Mouse (Mus musculus): ENCODE results near the gene Ccdc173. TPM values are rescaled to one million over a fixed set of nuclear protein-coding genes. Genes with fewer than 3 reads are reported as not detected.
A peak's percentile ranks its signal among the peaks of the same experiment; 100 is the strongest.
"Not testable (repeated sequence)": the region's sequence is repeated elsewhere in the genome, so short reads cannot be mapped to it uniquely, and the experiment has no call there.

Gene Ccdc173
- polyA plus RNA-seq, 1 experiment from 2014 or later, result 1.9 TPM

GRCm38 (mm10) chr2:69821711-69822110 is 32.3 kb upstream of the Ccdc173 start, which contains the start of gene Klhl23:
Klhl23 (plus strand) TSS chr2:69821944.
- Histone ChIP-seq H3K4me3 (replicated peaks) (peak within 1 kb of the TSS; percentile 82), H3K4me2 (peak within 1 kb of the TSS; percentile 78), H3K9me3 (replicated peaks) (no peaks in the 10 kb centered on the region), H3K36me3 (peaks cover 9% of the 10 kb centered on the region; the same call in 1 of the 2 replicates), H3K27ac (replicated peaks) (peak within 1 kb of the TSS; percentile 96), H3K9ac (replicated peaks) (peak within 1 kb of the TSS; percentile 88), H3K27me3 (replicated peaks) (no peaks in the 10 kb centered on the region), H3K4me1 (peaks cover 38% of the 10 kb centered on the region)
- no peak for ATAC-seq (ENCODE audit: low FRiP score)
- WGBS, result 22% methylated on average over 8 of the region's 8 CpGs

GRCm38 (mm10) chr2:69820201-69820600 is 30.8 kb upstream of the Ccdc173 start:
- no peak overlapping the region for H3K27ac ChIP-seq (replicated peaks)
- 68% methylated on average over 1 of the region's 1 CpGs for WGBS
- H3K36me3 ChIP-seq, result peaks cover 3% of the 10 kb centered on the region; the same call in 1 of the 2 replicates
- no peak overlapping the region for H3K4me2 ChIP-seq
- H3K9ac ChIP-seq (replicated peaks), result no peak overlapping the region
- no peaks in the 10 kb centered on the region for H3K27me3 ChIP-seq (replicated peaks)
- H3K4me3 ChIP-seq (replicated peaks), result no peak overlapping the region
- no peaks in the 10 kb centered on the region for H3K9me3 ChIP-seq (replicated peaks)
- peaks cover 26% of the 10 kb centered on the region for H3K4me1 ChIP-seq
- no peak for ATAC-seq (ENCODE audit: low FRiP score)

GRCm38 (mm10) chr2:69818350-69819085 is 29.1 kb upstream of the Ccdc173 start:
- Histone ChIP-seq H3K4me2 (no peak overlapping the region), H3K27ac (replicated peaks) (no peak overlapping the region), H3K9ac (replicated peaks) (no peak overlapping the region), H3K4me3 (replicated peaks) (no peak overlapping the region), H3K9me3 (replicated peaks) (no peaks in the 10 kb centered on the region), H3K27me3 (replicated peaks) (no peaks in the 10 kb centered on the region), H3K36me3 (no peaks in the 10 kb centered on the region), H3K4me1 (peaks cover 10% of the 10 kb centered on the region)
- WGBS, result 86% methylated on average over 9 of the region's 9 CpGs
- ATAC-seq (ENCODE audit: low FRiP score), result no peak

- H3K4me1 ChIP-seq, result peaks cover 2% of the 10 kb centered on the region
- ATAC-seq (ENCODE audit: low FRiP score), result no peak
- WGBS, result 77% methylated on average over 5 of the region's 5 CpGs
- no peaks in the 10 kb centered on the region for H3K27me3 ChIP-seq (replicated peaks)
- H3K9me3 ChIP-seq (replicated peaks), result no peaks in the 10 kb centered on the region
- H3K4me2 ChIP-seq, result no peak overlapping the region
- H3K4me3 ChIP-seq (replicated peaks), result no peak overlapping the region
- H3K27ac ChIP-seq (replicated peaks), result no peak overlapping the region
- no peak overlapping the region for H3K9ac ChIP-seq (replicated peaks)
- no peaks in the 10 kb centered on the region for H3K36me3 ChIP-seq
Measured at GRCm38 (mm10) chr2:69816575-69816974, 27.2 kb upstream of the Ccdc173 start.

GRCm38 (mm10) chr2:69811349-69811748 is 22.0 kb upstream of the Ccdc173 start:
- not testable (repeated sequence) for H3K9me3 ChIP-seq (replicated peaks); H3K4me3 ChIP-seq (replicated peaks); H3K27me3 ChIP-seq (replicated peaks); H3K4me2 ChIP-seq; H3K27ac ChIP-seq (replicated peaks); H3K36me3 ChIP-seq; H3K9ac ChIP-seq (replicated peaks); ATAC-seq (ENCODE audit: low FRiP score); H3K4me1 ChIP-seq
- WGBS, result 77% methylated on average over 7 of the region's 7 CpGs

GRCm38 (mm10) chr2:69810169-69810568 is 20.8 kb upstream of the Ccdc173 start:
- Histone ChIP-seq H3K9ac (replicated peaks) (no peak overlapping the region), H3K27ac (replicated peaks) (no peak overlapping the region), H3K9me3 (replicated peaks) (no peaks in the 10 kb centered on the region), H3K4me3 (replicated peaks) (no peak overlapping the region), H3K4me2 (no peak overlapping the region), H3K27me3 (replicated peaks) (no peaks in the 10 kb centered on the region), H3K36me3 (no peaks in the 10 kb centered on the region), H3K4me1 (no peaks in the 10 kb centered on the region)
- ATAC-seq (ENCODE audit: low FRiP score), result no peak
- 74% methylated on average over 15 of the region's 15 CpGs for WGBS

GRCm38 (mm10) chr2:69804663-69805062 is 15.3 kb upstream of the Ccdc173 start:
- not testable (repeated sequence) for H3K36me3 ChIP-seq; H3K9me3 ChIP-seq (replicated peaks); H3K4me1 ChIP-seq; ATAC-seq (ENCODE audit: low FRiP score); H3K27me3 ChIP-seq (replicated peaks); H3K4me3 ChIP-seq (replicated peaks); H3K4me2 ChIP-seq; H3K9ac ChIP-seq (replicated peaks); H3K27ac ChIP-seq (replicated peaks)
- 90% methylated on average over 9 of the region's 9 CpGs for WGBS

GRCm38 (mm10) chr2:69803756-69804155 is 14.4 kb upstream of the Ccdc173 start:
- no peak overlapping the region for H3K9ac ChIP-seq (replicated peaks)
- H3K9me3 ChIP-seq (replicated peaks), result no peaks in the 10 kb centered on the region
- no peak overlapping the region for H3K4me2 ChIP-seq
- H3K27ac ChIP-seq (replicated peaks), result no peak overlapping the region
- H3K4me1 ChIP-seq, result no peaks in the 10 kb centered on the region
- WGBS, result 77% methylated on average over 8 of the region's 8 CpGs
- H3K36me3 ChIP-seq, result no peaks in the 10 kb centered on the region
- H3K27me3 ChIP-seq (replicated peaks), result no peaks in the 10 kb centered on the region
- H3K4me3 ChIP-seq (replicated peaks), result no peak overlapping the region
- no peak for ATAC-seq (ENCODE audit: low FRiP score)

- Histone ChIP-seq H3K9ac (replicated peaks) (no peak overlapping the region), H3K36me3 (no peaks in the 10 kb centered on the region), H3K4me2 (no peak overlapping the region), H3K4me3 (replicated peaks) (no peak overlapping the region), H3K4me1 (no peaks in the 10 kb centered on the region), H3K27me3 (replicated peaks) (no peaks in the 10 kb centered on the region), H3K27ac (replicated peaks) (no peak overlapping the region), H3K9me3 (replicated peaks) (no peaks in the 10 kb centered on the region)
- ATAC-seq (ENCODE audit: low FRiP score), result no peak
- 64% methylated on average over 5 of the region's 5 CpGs for WGBS
Measured at GRCm38 (mm10) chr2:69802911-69803312, 13.5 kb upstream of the Ccdc173 start.

GRCm38 (mm10) chr2:69790722-69791121 is 1.3 kb upstream of the Ccdc173 start:
- Histone ChIP-seq H3K9ac (replicated peaks) (no peak overlapping the region), H3K4me2 (peak overlapping the region; percentile 89), H3K9me3 (replicated peaks) (no peaks in the 10 kb centered on the region), H3K36me3 (peaks cover 32% of the 10 kb centered on the region), H3K4me1 (peaks cover 20% of the 10 kb centered on the region), H3K27ac (replicated peaks) (no peak overlapping the region), H3K4me3 (replicated peaks) (peak overlapping the region; percentile 72), H3K27me3 (replicated peaks) (no peaks in the 10 kb centered on the region)
- no peak for ATAC-seq (ENCODE audit: low FRiP score)
- WGBS, result 76% methylated on average over 4 of the region's 4 CpGs

GRCm38 (mm10) chr2:69790285-69790684 is 910 bp upstream of the Ccdc173 start:
- Histone ChIP-seq H3K27ac (replicated peaks) (peak overlapping the region; percentile 88; the same call in 1 of the 2 replicates), H3K27me3 (replicated peaks) (no peaks in the 10 kb centered on the region), H3K36me3 (peaks cover 30% of the 10 kb centered on the region), H3K4me1 (peaks cover 20% of the 10 kb centered on the region), H3K9ac (replicated peaks) (peak overlapping the region; percentile 72), H3K4me3 (replicated peaks) (peak overlapping the region; percentile 72), H3K4me2 (peak overlapping the region; percentile 89), H3K9me3 (replicated peaks) (no peaks in the 10 kb centered on the region)
- under 1% methylated on average over 10 of the region's 10 CpGs for WGBS
- ATAC-seq (ENCODE audit: low FRiP score), result no peak

- Histone ChIP-seq H3K27me3 (replicated peaks) (no peaks in the 10 kb centered on the region), H3K36me3 (peaks cover 21% of the 10 kb centered on the region), H3K4me2 (peak overlapping the region; percentile 89), H3K27ac (replicated peaks) (peak overlapping the region; percentile 88), H3K9ac (replicated peaks) (peak overlapping the region; percentile 59), H3K4me1 (peaks cover 20% of the 10 kb centered on the region), H3K9me3 (replicated peaks) (no peaks in the 10 kb centered on the region), H3K4me3 (replicated peaks) (peak overlapping the region; percentile 72)
- no peak; the same call in 1 of the 2 replicates for ATAC-seq (ENCODE audit: low FRiP score)
- 25% methylated on average over 9 of the region's 9 CpGs for WGBS
Measured at GRCm38 (mm10) chr2:69788974-69789373, 401 bp downstream of the Ccdc173 start.
